Mouse (Mus musculus): ENCODE results near the gene Snrnp200. TPM values are rescaled to one million over a fixed set of nuclear protein-coding genes. Genes with fewer than 3 reads are reported as not detected.
A peak's percentile ranks its signal among the peaks of the same experiment; 100 is the strongest.
"Not testable (repeated sequence)": the region's sequence is repeated elsewhere in the genome, so short reads cannot be mapped to it uniquely, and the experiment has no call there.

The Snrnp200 gene
- polyA plus RNA-seq, 1 experiment from 2014 or later = 23.3 TPM

DNA sequence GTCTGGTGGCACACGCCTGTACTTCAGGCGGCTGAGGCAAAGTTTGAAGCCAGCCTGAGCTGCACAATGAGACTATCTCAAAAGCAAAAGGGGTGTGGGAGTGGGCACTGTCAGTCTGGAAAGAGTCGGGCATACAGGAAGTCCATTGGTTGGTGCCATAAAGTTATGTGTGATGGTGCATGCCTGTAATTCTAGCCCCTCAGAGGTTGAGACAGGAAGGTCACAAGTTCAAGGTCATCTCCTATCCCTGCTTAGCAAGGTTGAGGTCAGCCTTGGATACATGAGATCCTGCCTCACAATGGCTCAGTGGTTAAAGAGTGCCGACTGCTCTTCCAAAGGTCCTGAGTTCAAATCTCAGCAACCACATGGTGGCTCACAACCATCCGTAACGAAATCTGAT lies 47.1 kb downstream of the Snrnp200 start:
- no peak for ATAC-seq (ENCODE audit: insufficient read depth)
- Histone ChIP-seq H3K4me1 (replicated peaks) (peaks cover 17% of the 10 kb centered on the region), H3K36me3 (replicated peaks) (peaks cover 44% of the 10 kb centered on the region), H3K27me3 (no peaks in the 10 kb centered on the region), H3K4me3 (replicated peaks) (no peak overlapping the region), H3K4me2 (no peak overlapping the region), H3K27ac (replicated peaks) (no peak overlapping the region), H3K9ac (no peak overlapping the region), H3K9me3 (replicated peaks) (no peaks in the 10 kb centered on the region)
- 78% methylated on average over 6 of the region's 6 CpGs for WGBS (ENCODE audit: insufficient replicate concordance)

- no peak overlapping the region for H3K27ac ChIP-seq (replicated peaks)
- H3K36me3 ChIP-seq (replicated peaks) = peaks cover 39% of the 10 kb centered on the region
- no peak overlapping the region for H3K4me3 ChIP-seq (replicated peaks)
- no peaks in the 10 kb centered on the region for H3K27me3 ChIP-seq
- no peak overlapping the region for H3K4me2 ChIP-seq
- ATAC-seq (ENCODE audit: insufficient read depth) = no peak
- peaks cover 4% of the 10 kb centered on the region; the same call in 1 of the 2 replicates for H3K4me1 ChIP-seq (replicated peaks)
- no peak overlapping the region for H3K9ac ChIP-seq
- WGBS (ENCODE audit: insufficient replicate concordance) = 75% methylated on average over 5 of the region's 5 CpGs
- H3K9me3 ChIP-seq (replicated peaks) = no peaks in the 10 kb centered on the region
Observed at GRCm38 (mm10) chr2:127259340-127259739, 51.2 kb downstream of the Snrnp200 start.

DNA sequence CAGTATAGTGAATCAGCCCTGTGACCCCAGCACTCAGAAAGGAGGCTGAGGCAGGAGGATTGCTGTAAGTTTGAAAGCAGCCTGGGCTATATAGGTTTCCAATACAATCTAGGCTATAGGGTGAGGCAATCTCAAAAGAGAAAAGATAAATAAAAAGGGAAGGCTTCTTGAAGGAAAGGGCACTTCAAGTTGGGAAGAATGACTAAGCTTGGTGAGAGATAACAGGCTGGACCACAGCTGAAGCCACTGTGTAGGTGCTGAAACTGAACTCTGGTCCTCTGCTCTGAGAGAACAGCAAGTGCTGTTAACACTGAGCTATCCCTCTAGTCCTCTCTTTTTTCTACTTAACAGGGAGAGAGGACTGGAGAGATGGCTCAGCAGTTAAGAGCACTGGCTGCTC lies 54.3 kb downstream of the Snrnp200 start:
- H3K4me2 ChIP-seq = no peak overlapping the region
- peaks cover 7% of the 10 kb centered on the region for H3K4me1 ChIP-seq (replicated peaks)
- H3K27me3 ChIP-seq = no peaks in the 10 kb centered on the region
- H3K27ac ChIP-seq (replicated peaks) = no peak overlapping the region
- H3K36me3 ChIP-seq (replicated peaks) = peaks cover 26% of the 10 kb centered on the region
- no peak for ATAC-seq (ENCODE audit: insufficient read depth)
- no peak overlapping the region for H3K9ac ChIP-seq
- H3K9me3 ChIP-seq (replicated peaks) = no peaks in the 10 kb centered on the region
- H3K4me3 ChIP-seq (replicated peaks) = no peak overlapping the region

DNA sequence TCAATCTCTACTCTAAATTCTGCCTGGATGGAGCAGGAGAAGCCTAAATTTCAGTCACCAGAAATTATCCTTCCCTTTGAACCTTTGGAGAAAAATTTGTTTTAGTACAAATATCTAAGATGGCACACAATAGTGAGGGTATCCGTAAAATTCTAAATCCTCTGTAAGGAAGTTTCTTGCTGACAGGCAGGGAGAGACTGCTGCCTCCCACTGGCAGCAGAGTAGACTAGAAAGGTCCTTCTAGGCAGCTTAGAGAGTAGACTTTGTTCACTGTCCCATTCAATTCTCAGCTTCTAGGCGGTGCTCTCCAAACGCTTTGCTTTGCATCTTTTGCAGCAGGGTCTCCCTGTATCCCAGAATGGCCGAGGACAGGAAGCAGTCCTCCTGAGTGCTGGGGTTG lies 59.7 kb downstream of the Snrnp200 start:
- H3K27ac ChIP-seq (replicated peaks) = no peak overlapping the region
- 70% methylated on average over 4 of the region's 4 CpGs for WGBS (ENCODE audit: insufficient replicate concordance)
- ATAC-seq (ENCODE audit: insufficient read depth) = no peak
- no peak overlapping the region for H3K4me2 ChIP-seq
- no peak overlapping the region for H3K4me3 ChIP-seq (replicated peaks)
- peaks cover 26% of the 10 kb centered on the region for H3K4me1 ChIP-seq (replicated peaks)
- 0 out of 2 replicates have a peak, but pooled peaks cover 5% of the 10 kb centered on the region for H3K36me3 ChIP-seq (replicated peaks)
- no peaks in the 10 kb centered on the region for H3K27me3 ChIP-seq
- no peaks in the 10 kb centered on the region for H3K9me3 ChIP-seq (replicated peaks)
- no peak overlapping the region for H3K9ac ChIP-seq

- Histone ChIP-seq H3K4me2 (peak within 1 kb of the TSS; percentile 87), H3K4me1 (replicated peaks) (peaks cover 32% of the 10 kb centered on the region), H3K9me3 (replicated peaks) (no peaks in the 10 kb centered on the region), H3K36me3 (replicated peaks) (0 out of 2 replicates have a peak, but pooled peaks cover 7% of the 10 kb centered on the region), H3K4me3 (replicated peaks) (peak within 1 kb of the TSS; percentile 93), H3K27me3 (no peaks in the 10 kb centered on the region), H3K27ac (replicated peaks) (peak within 1 kb of the TSS; percentile 92), H3K9ac (peak within 1 kb of the TSS; percentile 94)
- WGBS (ENCODE audit: insufficient replicate concordance) = under 1% methylated on average over 49 of the region's 49 CpGs
- peak; percentile 98 for ATAC-seq (ENCODE audit: insufficient read depth)
Observed at GRCm38 (mm10) chr2:127269491-127270299, 61.5 kb downstream of the Snrnp200 start, which contains the start of gene Stard7. Gene Stard7 (plus strand): TSS chr2:127270218.

DNA sequence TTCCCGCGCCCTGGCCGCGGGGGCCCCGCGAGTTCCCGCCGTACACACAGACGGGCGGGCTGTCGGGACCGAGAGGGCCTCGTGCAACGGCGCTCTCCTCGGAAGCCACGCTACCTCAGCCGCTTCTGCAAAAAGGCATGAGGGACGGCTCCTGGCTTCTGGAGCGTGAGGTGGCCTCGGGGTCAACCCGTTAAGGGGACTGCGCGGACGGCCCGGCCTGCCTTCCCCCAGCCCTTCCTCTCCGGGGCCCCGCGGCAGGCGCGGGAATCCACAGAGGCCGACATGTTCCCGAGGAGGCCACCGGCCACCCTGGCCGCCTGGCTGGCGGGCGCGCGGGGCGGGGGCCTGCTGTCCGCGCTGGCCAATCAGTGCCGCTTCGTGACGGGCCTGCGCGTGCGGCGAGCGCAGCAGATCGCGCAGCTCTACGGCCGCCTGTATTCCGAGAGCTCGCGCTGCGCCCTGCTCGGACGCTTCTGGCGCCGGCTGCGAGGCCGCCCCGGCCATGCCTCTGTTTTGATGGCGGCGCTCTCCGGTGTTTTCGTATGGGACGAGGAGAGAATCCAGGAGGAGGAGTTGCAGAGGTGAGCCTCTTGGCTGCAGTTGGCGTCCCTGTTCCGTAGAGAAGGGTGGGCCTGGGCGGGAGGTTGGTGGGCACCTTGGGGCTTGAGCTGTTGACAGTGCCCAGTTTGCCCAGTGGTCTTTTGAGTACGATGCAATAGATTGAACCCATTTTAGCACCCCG lies 62.3 kb downstream of the Snrnp200 start:
- Histone ChIP-seq H3K4me3 (replicated peaks) (peak overlapping the region; percentile 93), H3K4me2 (peak overlapping the region; percentile 87), H3K36me3 (replicated peaks) (0 out of 2 replicates have a peak, but pooled peaks cover 7% of the 10 kb centered on the region), H3K27me3 (no peaks in the 10 kb centered on the region), H3K9ac (peak overlapping the region; percentile 94), H3K4me1 (replicated peaks) (peaks cover 39% of the 10 kb centered on the region), H3K27ac (replicated peaks) (peak overlapping the region; percentile 92), H3K9me3 (replicated peaks) (no peaks in the 10 kb centered on the region)
- ATAC-seq (ENCODE audit: insufficient read depth) = peak; percentile 92
- WGBS (ENCODE audit: insufficient replicate concordance) = under 1% methylated on average over 75 of the region's 75 CpGs

DNA sequence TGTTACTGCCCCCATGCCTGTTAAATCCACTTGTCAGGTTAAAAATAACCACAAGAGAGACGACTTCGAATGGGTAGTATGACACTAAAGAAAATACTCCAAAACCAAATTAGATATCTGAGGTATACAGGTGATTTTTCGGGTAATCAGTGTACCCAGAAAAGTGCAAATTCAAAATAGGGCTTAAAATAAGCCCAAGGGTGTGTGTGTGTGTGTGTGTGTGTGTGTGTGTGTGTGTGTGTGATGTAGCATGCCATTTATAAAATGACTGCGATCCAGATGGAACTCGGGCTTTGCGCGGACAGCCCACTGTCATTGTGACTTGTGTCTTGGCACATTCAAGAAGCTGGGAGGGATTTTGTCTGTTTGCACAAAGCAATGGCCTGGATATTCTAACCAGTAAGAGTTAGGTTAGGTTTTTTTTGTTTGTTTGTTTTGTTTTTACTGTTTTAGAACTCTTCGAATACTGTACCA lies 62.9 kb downstream of the Snrnp200 start:
- no peaks in the 10 kb centered on the region for H3K27me3 ChIP-seq
- H3K36me3 ChIP-seq (replicated peaks) = 0 out of 2 replicates have a peak, but pooled peaks cover 7% of the 10 kb centered on the region
- peaks cover 45% of the 10 kb centered on the region for H3K4me1 ChIP-seq (replicated peaks)
- no peaks in the 10 kb centered on the region for H3K9me3 ChIP-seq (replicated peaks)
- H3K9ac ChIP-seq = peak overlapping the region; percentile 94
- H3K4me3 ChIP-seq (replicated peaks) = peak overlapping the region; percentile 93
- ATAC-seq (ENCODE audit: insufficient read depth) = no peak
- 8% methylated on average over 8 of the region's 8 CpGs for WGBS (ENCODE audit: insufficient replicate concordance)
- peak overlapping the region; percentile 92 for H3K27ac ChIP-seq (replicated peaks)
- H3K4me2 ChIP-seq = peak overlapping the region; percentile 87

DNA sequence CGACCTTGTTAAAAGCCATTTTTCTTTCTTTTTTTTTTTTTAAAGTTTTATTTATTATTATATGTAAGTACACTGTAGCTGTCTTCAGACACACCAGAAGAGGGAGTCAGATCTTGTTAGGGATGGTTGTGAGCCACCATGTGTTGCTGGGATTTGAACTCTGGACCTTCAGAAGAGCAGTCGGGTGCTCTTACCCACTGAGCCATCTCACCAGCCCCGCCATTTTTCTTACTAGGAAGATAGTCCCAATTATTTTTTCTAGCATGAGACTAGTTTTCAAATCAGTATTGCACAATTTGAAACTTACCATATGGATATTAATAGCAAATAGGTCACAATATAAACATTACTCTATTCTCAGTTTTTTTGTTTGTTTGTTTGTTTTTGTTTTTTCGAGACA lies 63.9 kb downstream of the Snrnp200 start:
- peak overlapping the region; percentile 87 for H3K4me2 ChIP-seq

GRCm38 (mm10) chr2:127272806-127273205 lies 64.6 kb downstream of the Snrnp200 start:
- peak overlapping the region; percentile 11; the same call in 1 of the 2 replicates for H3K4me2 ChIP-seq

More for the DNA sequence above, 63.9 kb downstream of the Snrnp200 start:
- H3K4me1 ChIP-seq (replicated peaks) = peaks cover 51% of the 10 kb centered on the region
- not testable (repeated sequence) for H3K36me3 ChIP-seq (replicated peaks); ATAC-seq (ENCODE audit: insufficient read depth); H3K9ac ChIP-seq; H3K27me3 ChIP-seq; H3K27ac ChIP-seq (replicated peaks); H3K9me3 ChIP-seq (replicated peaks)
- peak overlapping the region; percentile 93 for H3K4me3 ChIP-seq (replicated peaks)
- 76% methylated on average over 4 of the region's 4 CpGs for WGBS (ENCODE audit: insufficient replicate concordance)

DNA sequence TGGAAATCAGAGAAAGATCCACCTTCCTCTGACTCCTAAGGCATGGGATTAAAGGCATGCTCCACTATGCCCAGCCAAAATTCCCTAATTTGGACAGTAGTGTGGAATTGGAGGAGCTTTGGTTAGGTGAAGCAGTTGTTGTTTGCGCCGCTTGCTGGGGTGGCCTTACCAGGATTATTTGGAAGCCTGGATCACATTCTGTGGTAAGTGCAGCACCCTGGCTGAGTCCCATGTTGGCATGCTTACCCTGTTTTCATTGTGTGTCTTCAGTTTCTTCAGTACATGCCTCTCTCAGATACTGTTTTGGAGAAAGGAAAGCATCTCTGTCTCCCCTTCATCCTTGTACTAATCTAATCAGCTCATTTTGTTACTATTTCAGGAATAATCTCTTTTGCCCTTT lies 66.4 kb downstream of the Snrnp200 start:
- H3K4me1 ChIP-seq (replicated peaks) = peaks cover 47% of the 10 kb centered on the region
- ATAC-seq (ENCODE audit: insufficient read depth) = no peak
- no peaks in the 10 kb centered on the region for H3K27me3 ChIP-seq
- H3K27ac ChIP-seq (replicated peaks) = peak overlapping the region; percentile 41; the same call in 1 of the 2 replicates
- H3K9ac ChIP-seq = 0 out of 2 replicates have a peak overlapping the region, but pooled peaks have one; percentile 9
- H3K36me3 ChIP-seq (replicated peaks) = 0 out of 2 replicates have a peak, but pooled peaks cover 7% of the 10 kb centered on the region
- H3K9me3 ChIP-seq (replicated peaks) = no peaks in the 10 kb centered on the region
- H3K4me3 ChIP-seq (replicated peaks) = no peak overlapping the region
- WGBS (ENCODE audit: insufficient replicate concordance) = 88% methylated on average over 2 of the region's 2 CpGs
- peak overlapping the region; percentile 7; the same call in 1 of the 2 replicates for H3K4me2 ChIP-seq

More at GRCm38 (mm10) chr2:127272806-127273205, 64.6 kb downstream of the Snrnp200 start:
- WGBS (ENCODE audit: insufficient replicate concordance) = 86% methylated on average over 3 of the region's 3 CpGs
- H3K36me3 ChIP-seq (replicated peaks) = 0 out of 2 replicates have a peak, but pooled peaks cover 7% of the 10 kb centered on the region
- no peak overlapping the region for H3K27ac ChIP-seq (replicated peaks)
- H3K27me3 ChIP-seq = no peaks in the 10 kb centered on the region
- H3K4me3 ChIP-seq (replicated peaks) = no peak overlapping the region
- H3K4me1 ChIP-seq (replicated peaks) = peaks cover 51% of the 10 kb centered on the region
- H3K9me3 ChIP-seq (replicated peaks) = no peaks in the 10 kb centered on the region
- no peak overlapping the region for H3K9ac ChIP-seq
- no peak for ATAC-seq (ENCODE audit: insufficient read depth)

All from liver, embryonic 15.5 days (tissue).